Mouse (Mus musculus): ENCODE data around the gene Cd274.

DNA sequence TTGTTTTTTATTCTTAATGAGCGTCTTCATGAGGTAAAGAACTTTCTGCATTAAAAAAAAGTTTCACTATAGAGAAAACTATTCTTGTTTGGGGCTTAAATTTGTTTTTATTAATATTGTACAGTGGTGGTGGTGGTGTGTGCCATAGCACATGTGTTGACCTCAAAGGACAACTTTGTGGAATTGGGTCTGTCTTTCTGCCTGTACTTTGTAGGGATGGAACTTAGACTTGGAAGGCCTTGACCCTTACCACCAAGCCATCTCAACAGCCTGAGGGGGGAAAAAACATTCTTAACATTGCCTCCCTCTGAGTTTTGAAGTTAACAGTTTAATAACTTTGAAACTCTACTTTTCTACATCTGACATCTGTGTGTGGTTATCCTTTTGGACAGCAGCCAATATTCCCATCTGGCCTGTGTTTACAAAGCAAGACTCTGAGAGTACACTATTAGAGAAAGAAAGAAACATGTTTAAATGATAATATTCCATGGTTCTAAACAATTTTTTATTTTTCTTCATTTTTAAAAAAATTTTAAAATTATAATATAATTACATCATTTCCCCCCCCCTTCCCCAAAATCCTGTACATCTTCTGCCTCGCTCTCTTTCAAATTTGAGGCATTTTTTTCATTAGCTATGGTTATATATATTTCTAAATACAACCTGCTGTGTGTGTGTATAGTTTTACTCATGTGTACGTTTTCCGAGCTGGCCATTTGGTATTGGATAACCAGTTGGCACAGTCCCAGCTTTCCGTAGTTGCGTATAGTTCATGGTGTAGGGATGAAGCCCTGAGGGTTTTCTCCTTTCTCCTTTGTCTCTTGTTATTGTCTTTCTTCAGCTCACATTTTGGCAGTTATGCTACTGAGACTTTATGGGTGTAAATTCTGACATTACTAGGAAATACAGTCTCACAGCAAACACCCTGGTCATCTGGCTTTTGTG, 45.5 kb downstream of the Cd274 start:
- TF ChIP-seq CTCF (IDR thresholded peaks at IDR 0.05; ENCODE audit: low read depth) (no peak), EP300 (IDR thresholded peaks at IDR 0.05; ENCODE audit: low read depth) (no peak)

All from liver, postnatal 0 days (tissue).